Mouse (Mus musculus): ENCODE results near the gene Cabp7. TPM values are rescaled to one million over a fixed set of nuclear protein-coding genes. Genes with fewer than 3 reads are reported as not detected.

Gene Cabp7
- polyA plus RNA-seq, 1 experiment: 0.25 TPM

DNA sequence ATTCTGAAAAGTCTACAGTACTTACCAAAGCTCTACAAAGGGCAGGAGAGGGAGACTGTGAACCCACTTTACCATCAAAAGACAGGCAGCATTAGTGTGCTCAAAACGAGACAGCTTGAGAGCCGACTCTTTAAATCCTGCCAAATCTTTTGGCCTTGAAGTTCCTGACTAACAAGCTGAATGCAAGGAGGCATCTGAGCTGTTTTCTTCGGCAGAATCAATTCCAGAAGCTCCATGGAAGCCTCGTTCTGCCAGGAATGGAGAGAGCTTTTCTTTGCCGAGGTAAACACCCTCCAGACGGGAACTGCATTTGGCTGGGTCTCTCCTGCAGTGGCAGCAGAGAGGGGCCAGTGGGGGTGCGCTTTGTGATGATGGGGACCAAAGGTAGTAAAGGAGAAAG lies 22.7 kb upstream of the Cabp7 start:
- H3K4me1 ChIP-seq (ENCODE audit: control insufficient read depth, insufficient read depth, low read length): no peaks in the 10 kb centered on the region
- no peak overlapping the region for H3K4me3 ChIP-seq (replicated peaks; ENCODE audit: extremely low read depth, low read depth, low read length)
- DNase-seq: no peak
- WGBS: 68% methylated on average over 7 of the region's 7 CpGs
- TF ChIP-seq POLR2A (IDR thresholded peaks at IDR 0.05; ENCODE audit: borderline replicate concordance, extremely low read depth, low read depth, low read length): no peak
- no peak for TF ChIP-seq CTCF (IDR thresholded peaks at IDR 0.05; ENCODE audit: insufficient read depth, low read length)

DNA sequence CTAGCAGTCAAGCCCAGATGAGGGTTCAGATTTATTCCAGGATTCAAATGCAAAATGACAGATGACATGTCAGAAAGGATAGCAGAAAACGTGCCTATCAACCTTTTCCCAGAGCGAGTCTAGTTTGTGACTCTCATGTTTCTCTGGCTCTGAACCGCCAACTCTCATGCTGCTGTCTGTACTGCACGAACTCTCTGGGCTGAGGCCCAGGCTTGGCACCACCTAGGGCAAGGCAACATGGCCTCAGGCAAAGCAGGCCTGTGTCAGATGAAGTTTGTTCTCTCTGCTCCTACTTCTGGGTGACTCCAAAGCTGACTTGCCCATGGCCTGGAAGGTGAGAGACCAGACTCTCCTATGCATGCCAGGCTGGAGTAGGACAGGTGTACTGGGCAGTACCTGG lies 21.8 kb upstream of the Cabp7 start:
- TF ChIP-seq CTCF (IDR thresholded peaks at IDR 0.05; ENCODE audit: insufficient read depth, low read length) (no peak), POLR2A (IDR thresholded peaks at IDR 0.05; ENCODE audit: borderline replicate concordance, extremely low read depth, low read depth, low read length) (no peak)
- Histone ChIP-seq H3K4me3 (replicated peaks; ENCODE audit: extremely low read depth, low read depth, low read length) (no peak overlapping the region), H3K4me1 (ENCODE audit: control insufficient read depth, insufficient read depth, low read length) (no peaks in the 10 kb centered on the region)
- 85% methylated on average over 4 of the region's 4 CpGs for WGBS
- DNase-seq: no peak

DNA sequence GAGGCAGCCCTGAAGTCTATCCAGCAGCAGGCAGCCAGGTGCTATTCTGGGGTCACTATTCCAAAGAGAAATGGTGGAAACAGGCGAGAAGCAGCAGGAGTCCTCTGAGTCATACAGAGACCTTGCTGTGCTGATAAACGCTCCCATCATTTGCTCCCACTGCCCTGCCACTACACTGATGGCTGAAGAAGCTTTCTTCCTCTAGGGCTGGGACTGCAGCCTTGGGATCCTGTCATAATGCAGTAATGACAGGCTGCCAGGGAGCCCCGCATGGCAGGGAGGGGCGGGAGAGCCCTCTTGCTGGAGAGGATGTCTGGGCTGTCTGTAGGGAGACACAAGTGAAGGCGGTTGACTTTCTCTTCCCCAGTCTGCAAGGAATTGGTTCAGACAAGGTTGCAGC lies 17.9 kb upstream of the Cabp7 start:
- 53% methylated on average over 5 of the region's 5 CpGs for WGBS
- H3K4me1 ChIP-seq (ENCODE audit: control insufficient read depth, insufficient read depth, low read length): no peaks in the 10 kb centered on the region
- TF ChIP-seq POLR2A (IDR thresholded peaks at IDR 0.05; ENCODE audit: borderline replicate concordance, extremely low read depth, low read depth, low read length) (no peak), CTCF (IDR thresholded peaks at IDR 0.05; ENCODE audit: insufficient read depth, low read length) (no peak)

DNA sequence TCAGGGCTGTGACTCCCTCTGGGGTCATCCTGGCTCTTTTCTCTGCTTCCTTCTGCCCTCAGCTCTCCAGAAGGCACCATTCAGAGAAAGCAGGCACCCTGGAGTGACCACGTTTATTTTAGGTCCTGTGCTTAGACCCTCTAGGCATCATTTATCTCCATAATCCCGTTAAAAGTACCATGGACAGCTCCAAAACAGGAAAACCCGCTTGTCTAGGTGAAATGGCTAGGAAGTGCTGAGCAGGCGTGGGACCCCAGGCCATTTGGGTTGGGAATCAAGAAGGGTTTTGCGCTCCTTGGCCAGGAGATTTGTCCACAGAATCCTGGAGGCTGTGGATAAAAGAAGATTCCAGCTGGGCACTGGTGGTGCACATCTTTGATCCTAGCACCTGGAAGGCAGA lies 17.1 kb upstream of the Cabp7 start:
- 29% methylated on average over 5 of the region's 5 CpGs for WGBS
- TF ChIP-seq CTCF (IDR thresholded peaks at IDR 0.05; ENCODE audit: insufficient read depth, low read length): no peak
- TF ChIP-seq POLR2A (IDR thresholded peaks at IDR 0.05; ENCODE audit: borderline replicate concordance, extremely low read depth, low read depth, low read length): no peak
- no peak for DNase-seq
- Histone ChIP-seq H3K4me1 (ENCODE audit: control insufficient read depth, insufficient read depth, low read length) (no peaks in the 10 kb centered on the region), H3K4me3 (replicated peaks; ENCODE audit: extremely low read depth, low read depth, low read length) (no peak overlapping the region)

More for the DNA sequence above, 17.9 kb upstream of the Cabp7 start:
- H3K4me3 ChIP-seq (replicated peaks; ENCODE audit: extremely low read depth, low read depth, low read length): no peak overlapping the region
- no peak for DNase-seq

DNA sequence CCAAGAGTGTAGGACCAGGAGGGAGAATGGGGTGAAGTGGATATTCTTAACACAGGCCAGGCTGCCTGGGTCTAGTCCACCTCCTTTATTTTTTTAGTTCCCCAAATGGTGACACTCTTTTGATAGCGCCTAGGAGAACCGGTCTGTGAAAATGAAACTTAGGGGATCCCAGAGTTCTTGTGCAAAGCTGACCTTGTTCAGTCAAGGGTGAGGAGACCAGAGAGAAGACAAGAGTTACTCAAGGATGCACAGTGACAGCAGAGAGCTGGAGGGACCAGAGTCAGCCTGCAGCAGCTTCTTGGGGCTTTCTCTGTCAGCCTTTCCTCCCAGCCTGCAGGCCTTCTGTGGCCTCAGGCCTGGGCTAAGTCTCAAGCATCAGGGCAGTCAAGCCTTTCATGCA lies 15.9 kb upstream of the Cabp7 start:
- 32% methylated on average over 2 of the region's 2 CpGs for WGBS
- Histone ChIP-seq H3K4me1 (ENCODE audit: control insufficient read depth, insufficient read depth, low read length) (no peaks in the 10 kb centered on the region), H3K4me3 (replicated peaks; ENCODE audit: extremely low read depth, low read depth, low read length) (no peak overlapping the region)
- no peak for DNase-seq
- TF ChIP-seq CTCF (IDR thresholded peaks at IDR 0.05; ENCODE audit: insufficient read depth, low read length) (no peak), POLR2A (IDR thresholded peaks at IDR 0.05; ENCODE audit: borderline replicate concordance, extremely low read depth, low read depth, low read length) (no peak)

DNA sequence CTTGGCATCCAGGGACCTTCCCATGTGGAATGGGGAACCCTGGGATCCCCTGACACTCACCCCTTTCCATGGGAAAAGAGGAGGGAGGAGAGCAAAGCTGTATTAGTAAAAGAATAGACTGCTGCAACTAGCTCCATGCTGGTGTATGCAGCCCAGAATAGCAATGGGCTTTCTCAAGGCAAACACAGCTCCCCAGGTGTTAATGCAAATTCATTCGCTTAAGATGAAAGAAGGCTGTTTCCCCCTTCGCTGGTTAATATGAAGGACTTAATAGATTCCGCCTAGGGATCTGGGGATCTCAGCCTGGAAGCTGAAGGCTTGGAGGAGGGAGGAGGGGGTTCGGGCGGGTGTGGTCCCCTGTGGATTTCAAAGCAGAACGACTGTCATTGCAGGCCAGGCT lies 15.4 kb upstream of the Cabp7 start:
- no peaks in the 10 kb centered on the region for H3K4me1 ChIP-seq (ENCODE audit: control insufficient read depth, insufficient read depth, low read length)
- no peak overlapping the region for H3K4me3 ChIP-seq (replicated peaks; ENCODE audit: extremely low read depth, low read depth, low read length)
- no peak for DNase-seq
- TF ChIP-seq POLR2A (IDR thresholded peaks at IDR 0.05; ENCODE audit: borderline replicate concordance, extremely low read depth, low read depth, low read length): no peak
- TF ChIP-seq CTCF (IDR thresholded peaks at IDR 0.05; ENCODE audit: insufficient read depth, low read length): no peak
- 37% methylated on average over 6 of the region's 6 CpGs for WGBS

DNA sequence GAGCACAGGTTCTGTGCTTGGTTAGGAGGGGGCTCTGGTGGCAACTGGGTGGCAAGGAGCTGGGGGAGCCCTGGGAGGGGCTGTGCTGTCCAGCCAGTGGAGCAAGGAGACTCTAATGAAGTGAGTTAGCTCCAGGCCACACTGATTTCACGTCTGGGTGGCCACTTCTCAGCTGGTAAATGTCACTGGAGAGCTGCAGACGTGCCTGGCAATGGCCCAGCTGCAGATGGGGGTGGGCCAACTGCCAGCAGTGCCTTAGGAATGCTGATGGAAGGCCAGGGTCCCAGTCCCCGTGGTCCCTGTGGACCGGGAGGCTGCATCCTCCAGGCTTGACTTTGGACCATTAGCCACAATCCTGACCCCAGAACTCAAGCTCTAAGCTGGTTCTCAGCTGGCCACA lies 13.9 kb upstream of the Cabp7 start:
- Histone ChIP-seq H3K4me3 (replicated peaks; ENCODE audit: extremely low read depth, low read depth, low read length) (no peak overlapping the region), H3K4me1 (ENCODE audit: control insufficient read depth, insufficient read depth, low read length) (no peaks in the 10 kb centered on the region)
- 31% methylated on average over 4 of the region's 4 CpGs for WGBS
- DNase-seq: no peak
- TF ChIP-seq CTCF (IDR thresholded peaks at IDR 0.05; ENCODE audit: insufficient read depth, low read length): no peak
- no peak for TF ChIP-seq POLR2A (IDR thresholded peaks at IDR 0.05; ENCODE audit: borderline replicate concordance, extremely low read depth, low read depth, low read length)

DNA sequence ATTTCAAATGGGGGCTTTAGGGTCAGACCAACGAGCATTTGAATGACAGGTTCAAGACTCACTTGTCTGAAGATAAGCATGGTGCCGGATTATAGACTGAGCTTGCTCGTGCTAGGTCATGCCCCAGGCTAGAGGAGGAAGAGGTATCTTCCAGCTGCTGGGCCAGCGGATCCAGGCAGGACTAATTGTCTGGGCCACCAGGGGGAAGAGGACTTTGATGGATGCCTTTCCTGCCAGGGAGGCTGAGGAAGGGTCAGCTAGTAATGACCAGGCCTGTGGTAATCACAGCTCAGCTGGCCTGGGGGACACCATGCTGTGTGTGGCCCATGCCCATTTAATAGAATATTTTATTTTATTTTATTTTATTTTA lies 11.2 kb upstream of the Cabp7 start:
- 37% methylated on average over 4 of the region's 4 CpGs for WGBS
- H3K4me3 ChIP-seq (replicated peaks; ENCODE audit: extremely low read depth, low read depth, low read length): no peak overlapping the region
- TF ChIP-seq POLR2A (IDR thresholded peaks at IDR 0.05; ENCODE audit: borderline replicate concordance, extremely low read depth, low read depth, low read length) (no peak), CTCF (IDR thresholded peaks at IDR 0.05; ENCODE audit: insufficient read depth, low read length) (no peak)

DNA sequence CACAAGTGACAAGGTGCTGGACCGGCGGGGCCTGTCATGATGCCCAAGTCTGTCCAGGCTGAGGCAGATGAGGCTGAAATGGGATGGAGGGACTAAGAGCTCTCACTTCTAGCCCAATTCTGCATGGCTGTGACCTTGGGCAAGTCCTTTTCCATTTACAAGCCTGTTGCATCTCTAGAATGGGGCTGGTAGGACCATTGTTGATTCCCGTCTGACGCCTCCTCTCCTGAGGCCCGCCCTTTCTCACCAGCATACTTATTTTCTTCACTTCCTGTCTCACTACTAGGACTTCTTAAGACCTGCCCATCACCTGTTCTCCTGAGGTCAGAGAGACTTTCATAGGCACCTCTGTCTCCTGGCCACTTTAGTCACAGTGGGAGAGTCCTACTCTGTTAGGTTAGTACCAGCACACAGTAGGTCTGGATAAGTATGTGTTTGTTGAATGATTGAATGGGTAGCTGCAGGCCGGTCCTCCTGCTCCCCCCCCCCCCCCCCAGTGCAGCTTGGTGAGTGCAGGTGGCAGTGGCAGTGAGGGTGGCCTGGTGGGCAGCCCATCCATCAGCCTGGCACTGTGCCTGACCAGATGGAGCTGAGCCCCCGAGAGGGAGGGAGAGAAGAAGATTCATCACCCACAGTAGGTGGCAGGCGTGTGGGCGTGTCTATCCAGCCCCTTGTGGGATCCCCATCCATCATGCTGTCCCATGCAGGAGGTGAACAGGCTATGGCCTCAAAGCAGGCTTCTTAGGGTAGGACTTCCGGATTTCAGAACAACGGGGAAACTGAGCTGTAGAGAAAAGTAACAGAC lies 10.6 kb upstream of the Cabp7 start:
- 52% methylated on average over 11 of the region's 11 CpGs for WGBS
- no peaks in the 10 kb centered on the region for H3K4me1 ChIP-seq (ENCODE audit: control insufficient read depth, insufficient read depth, low read length)
- no peak overlapping the region for H3K4me3 ChIP-seq (replicated peaks; ENCODE audit: extremely low read depth, low read depth, low read length)
- TF ChIP-seq CTCF (IDR thresholded peaks at IDR 0.05; ENCODE audit: insufficient read depth, low read length): no peak
- TF ChIP-seq POLR2A (IDR thresholded peaks at IDR 0.05; ENCODE audit: borderline replicate concordance, extremely low read depth, low read depth, low read length): no peak
- no peak for DNase-seq

More for the DNA sequence above, 11.2 kb upstream of the Cabp7 start:
- H3K4me1 ChIP-seq (ENCODE audit: control insufficient read depth, insufficient read depth, low read length): no peaks in the 10 kb centered on the region
- DNase-seq: no peak

DNA sequence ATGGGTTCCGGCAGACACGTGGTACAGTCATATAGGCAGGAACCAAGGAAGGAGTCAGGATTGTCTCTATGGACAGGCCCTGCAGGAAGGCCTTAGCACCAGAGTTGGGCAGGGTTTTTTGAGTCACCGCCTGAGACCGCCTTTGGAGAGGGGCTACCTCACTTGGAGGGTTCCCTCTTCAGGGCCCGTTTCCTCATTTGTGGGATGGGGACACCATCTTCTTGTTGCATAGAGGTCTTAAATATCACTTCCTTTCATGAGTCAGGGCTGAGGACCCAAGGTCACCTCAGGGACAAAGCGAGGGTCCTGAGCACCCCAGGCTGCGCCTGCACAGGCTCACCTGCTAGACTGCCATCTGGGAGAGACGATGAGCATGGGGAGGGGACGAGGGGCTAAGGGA lies 9.9 kb upstream of the Cabp7 start:
- WGBS: 81% methylated on average over 9 of the region's 9 CpGs
- H3K4me3 ChIP-seq (replicated peaks; ENCODE audit: extremely low read depth, low read depth, low read length): no peak overlapping the region
- DNase-seq: no peak
- TF ChIP-seq CTCF (IDR thresholded peaks at IDR 0.05; ENCODE audit: insufficient read depth, low read length) (no peak), POLR2A (IDR thresholded peaks at IDR 0.05; ENCODE audit: borderline replicate concordance, extremely low read depth, low read depth, low read length) (no peak)
- no peaks in the 10 kb centered on the region for H3K4me1 ChIP-seq (ENCODE audit: control insufficient read depth, insufficient read depth, low read length)
